Mouse (Mus musculus): ENCODE data around the gene Cacna1c. TPM values are rescaled to one million over a fixed set of nuclear protein-coding genes. Genes with fewer than 3 reads are reported as not detected.

The Cacna1c gene
- polyA plus RNA-seq, 1 experiment = 1.8 TPM

GRCm38 (mm10) chr6:118754439-118754838 lies 441.8 kb downstream of the Cacna1c start:
- WGBS = 63% methylated on average over 3 of the region's 3 CpGs
- DNase-seq (ENCODE audit: low read depth, low spot score) = no peak

- no peak for DNase-seq (ENCODE audit: low read depth, low spot score)
- WGBS = 87% methylated on average over 8 of the region's 8 CpGs
Measured at GRCm38 (mm10) chr6:118753787-118754186, 442.4 kb downstream of the Cacna1c start.

GRCm38 (mm10) chr6:118753064-118753463 lies 443.2 kb downstream of the Cacna1c start:
- WGBS = 57% methylated on average over 5 of the region's 5 CpGs
- DNase-seq (ENCODE audit: low read depth, low spot score) = no peak

GRCm38 (mm10) chr6:118749285-118749684 lies 446.9 kb downstream of the Cacna1c start:
- WGBS = 89% methylated on average over 1 of the region's 1 CpGs
- DNase-seq (ENCODE audit: low read depth, low spot score) = no peak

- WGBS = 81% methylated on average over 6 of the region's 6 CpGs
- DNase-seq (ENCODE audit: low read depth, low spot score) = no peak
Measured at GRCm38 (mm10) chr6:118742701-118743100, 453.5 kb downstream of the Cacna1c start.

- WGBS = 91% methylated on average over 14 of the region's 14 CpGs
- no peak for DNase-seq (ENCODE audit: low read depth, low spot score)
Measured at GRCm38 (mm10) chr6:118741841-118742240, 454.4 kb downstream of the Cacna1c start.

GRCm38 (mm10) chr6:118739961-118740599 lies 456.1 kb downstream of the Cacna1c start:
- no peak for DNase-seq (ENCODE audit: low read depth, low spot score)
- WGBS = 76% methylated on average over 9 of the region's 9 CpGs

- 60% methylated on average over 4 of the region's 4 CpGs for WGBS
- DNase-seq (ENCODE audit: low read depth, low spot score) = no peak
Measured at GRCm38 (mm10) chr6:118739344-118739743, 456.9 kb downstream of the Cacna1c start.

GRCm38 (mm10) chr6:118738656-118739055 lies 457.6 kb downstream of the Cacna1c start:
- no peak for DNase-seq (ENCODE audit: low read depth, low spot score)
- WGBS = 41% methylated on average over 3 of the region's 3 CpGs

- no peak for DNase-seq (ENCODE audit: low read depth, low spot score)
- WGBS = 64% methylated on average over 6 of the region's 6 CpGs
Measured at GRCm38 (mm10) chr6:118737078-118737477, 459.1 kb downstream of the Cacna1c start.

- 55% methylated on average over 7 of the region's 7 CpGs for WGBS
- DNase-seq (ENCODE audit: low read depth, low spot score) = no peak
Measured at GRCm38 (mm10) chr6:118736491-118736890, 459.7 kb downstream of the Cacna1c start.

GRCm38 (mm10) chr6:118735145-118735544 lies 461.1 kb downstream of the Cacna1c start:
- 87% methylated on average over 3 of the region's 3 CpGs for WGBS

GRCm38 (mm10) chr6:118731937-118732336 lies 464.3 kb downstream of the Cacna1c start:
- 91% methylated on average over 3 of the region's 3 CpGs for WGBS

More at GRCm38 (mm10) chr6:118735145-118735544, 461.1 kb downstream of the Cacna1c start:
- DNase-seq (ENCODE audit: low read depth, low spot score) = no peak

GRCm38 (mm10) chr6:118724908-118725307 lies 471.3 kb downstream of the Cacna1c start:
- no peak for DNase-seq (ENCODE audit: low read depth, low spot score)
- WGBS = 77% methylated on average over 4 of the region's 4 CpGs

More at GRCm38 (mm10) chr6:118731937-118732336, 464.3 kb downstream of the Cacna1c start:
- DNase-seq (ENCODE audit: low read depth, low spot score) = no peak

- DNase-seq (ENCODE audit: low read depth, low spot score) = no peak
- 80% methylated on average over 6 of the region's 6 CpGs for WGBS
Measured at GRCm38 (mm10) chr6:118724388-118724787, 471.8 kb downstream of the Cacna1c start.

- DNase-seq (ENCODE audit: low read depth, low spot score) = no peak
- 67% methylated on average over 6 of the region's 6 CpGs for WGBS
Measured at GRCm38 (mm10) chr6:118722336-118722735, 473.9 kb downstream of the Cacna1c start.

GRCm38 (mm10) chr6:118719486-118719885 lies 476.7 kb downstream of the Cacna1c start:
- 78% methylated on average over 1 of the region's 1 CpGs for WGBS
- no peak for DNase-seq (ENCODE audit: low read depth, low spot score)

GRCm38 (mm10) chr6:118713286-118713685 lies 482.9 kb downstream of the Cacna1c start:
- 80% methylated on average over 5 of the region's 5 CpGs for WGBS
- DNase-seq (ENCODE audit: low read depth, low spot score) = no peak

- DNase-seq (ENCODE audit: low read depth, low spot score) = no peak
- WGBS = 77% methylated on average over 14 of the region's 14 CpGs
Measured at GRCm38 (mm10) chr6:118711677-118712322, 484.4 kb downstream of the Cacna1c start.

GRCm38 (mm10) chr6:118707066-118707465 lies 489.2 kb downstream of the Cacna1c start:
- 60% methylated on average over 4 of the region's 4 CpGs for WGBS
- no peak for DNase-seq (ENCODE audit: low read depth, low spot score)

- 88% methylated on average over 7 of the region's 7 CpGs for WGBS
- no peak for DNase-seq (ENCODE audit: low read depth, low spot score)
Measured at GRCm38 (mm10) chr6:118705840-118706239, 490.4 kb downstream of the Cacna1c start.
